Mouse (Mus musculus) embryonic facial prominence, embryonic 14.5 days (tissue): ENCODE measurements around the gene Orai1. TPM values are rescaled to one million over a fixed set of nuclear protein-coding genes. Genes with fewer than 3 reads are reported as not detected.

ENCODE experiments used
- ATAC-seq: fragments of 200-750 bp; cut with Nextera tagmentation; 2 replicates; pipeline ENCODE4 v1.8.0; 2017; ENCODE audit warnings: low read depth, moderate number of reproducible peaks, moderate TSS enrichment
- DNase-seq: peaks from one replicate; pipeline ENCODE4 v3.0.0-alpha.2; 2015; ENCODE audit warnings: low spot score
- H3K27ac ChIP-seq: fragments of 300-500 bp; sonication (generic); replicated peaks from 2 replicates; pipeline ENCODE4 v1.5.1; 2014; ENCODE audit warnings: low read depth, mild to moderate bottlenecking, low read length, moderate library complexity
- H3K27me3 ChIP-seq: fragments of 300-500 bp; sonication (generic); replicated peaks from 2 replicates; pipeline ENCODE4 v1.6.1; 2014; ENCODE audit warnings: low read length; ENCODE audit not compliant: control insufficient read depth, insufficient read depth
- H3K36me3 ChIP-seq: fragments of 300-500 bp; sonication (generic); 2 replicates; pipeline ENCODE4 v1.6.1; 2014; ENCODE audit warnings: low read length, mixed read lengths; ENCODE audit not compliant: control insufficient read depth, insufficient read depth
- H3K4me1 ChIP-seq: fragments of 300-500 bp; sonication (generic); 2 replicates; pipeline ENCODE4 v1.6.1; 2014; ENCODE audit warnings: antibody characterized with exemption, low read length; ENCODE audit not compliant: control insufficient read depth, insufficient read depth
- H3K4me2 ChIP-seq: fragments of 300-500 bp; sonication (generic); 2 replicates; pipeline ENCODE4 v1.6.1; 2014; ENCODE audit warnings: low read depth, mild to moderate bottlenecking, low read length, moderate library complexity, mixed read lengths
- H3K4me3 ChIP-seq: fragments of 300-500 bp; sonication (generic); 2 replicates; pipeline ENCODE4 v1.5.1; 2014; ENCODE audit warnings: low read depth, mild to moderate bottlenecking, low read length
- H3K9ac ChIP-seq: fragments of 300-500 bp; sonication (generic); 2 replicates; pipeline ENCODE4 v1.6.1; 2014; ENCODE audit warnings: low read depth, mild to moderate bottlenecking, low read length, moderate library complexity, mixed read lengths
- H3K9me3 ChIP-seq: fragments of 300-500 bp; sonication (generic); 2 replicates; pipeline ENCODE4 v1.6.1; 2016; ENCODE audit warnings: low read length; ENCODE audit not compliant: control insufficient read depth
- WGBS: fragments of 180-500 bp; shearing (Covaris S2); extraction: QIAGEN DNeasy Blood & Tissue Kit; methylation state at CpG from one replicate; pipeline ENCODE4 v1.1.7; 2014; 5-methylcytosine and 5-hydroxymethylcytosine counted together
- polyA plus RNA-seq: library from polyadenylated mRNA; unstranded; fragments of >200 nt; fragmentation: Nextera tagmentation; extraction: Ambion mirVana; gene quantifications from 2 replicates; pipeline ENCODE4 v1.2.1, GENCODE M21; 2014

The Orai1 gene
- polyA plus RNA-seq, 1 experiment from 2014 or later, result 20.8 TPM

GRCm38 (mm10) chr5:122984483-122984882 is 30.4 kb upstream of the Orai1 start:
- 82% methylated on average over 5 of the region's 5 CpGs for WGBS
- Histone ChIP-seq H3K9ac (no peak overlapping the region), H3K36me3 (no peaks in the 10 kb centered on the region; the same call in 1 of the 2 replicates), H3K9me3 (no peaks in the 10 kb centered on the region), H3K27ac (no peak overlapping the region), H3K4me3 (no peak overlapping the region), H3K4me1 (peaks cover 13% of the 10 kb centered on the region), H3K4me2 (no peak overlapping the region), H3K27me3 (0 out of 2 replicates have a peak, but pooled peaks cover 2% of the 10 kb centered on the region)
- ATAC-seq (no peak), DNase-seq (no peak)

- no peak overlapping the region for H3K27ac ChIP-seq
- 63% methylated on average over 3 of the region's 3 CpGs for WGBS
- H3K9ac ChIP-seq, result peak overlapping the region; percentile 7
These were observed 29.6 kb upstream of the Orai1 start for GRCm38 (mm10) chr5:122985276-122985675.

GRCm38 (mm10) chr5:122986091-122986493 is 28.8 kb upstream of the Orai1 start:
- Histone ChIP-seq H3K4me1 (peaks cover 19% of the 10 kb centered on the region), H3K27ac (no peak overlapping the region; the same call in 1 of the 2 replicates), H3K9ac (peak overlapping the region; percentile 7; the same call in 1 of the 2 replicates), H3K9me3 (no peaks in the 10 kb centered on the region), H3K36me3 (no peaks in the 10 kb centered on the region; the same call in 1 of the 2 replicates), H3K27me3 (0 out of 2 replicates have a peak, but pooled peaks cover 2% of the 10 kb centered on the region), H3K4me2 (no peak overlapping the region; the same call in 1 of the 2 replicates), H3K4me3 (no peak overlapping the region)
- DNase-seq (peak; percentile 12), ATAC-seq (no peak)
- WGBS, result 37% methylated on average over 8 of the region's 8 CpGs

More at GRCm38 (mm10) chr5:122985276-122985675, 29.6 kb upstream of the Orai1 start:
- H3K27me3 ChIP-seq, result 0 out of 2 replicates have a peak, but pooled peaks cover 2% of the 10 kb centered on the region
- no peaks in the 10 kb centered on the region for H3K9me3 ChIP-seq
- DNase-seq (no peak), ATAC-seq (no peak)
- no peaks in the 10 kb centered on the region; the same call in 1 of the 2 replicates for H3K36me3 ChIP-seq
- no peak overlapping the region for H3K4me2 ChIP-seq
- H3K4me3 ChIP-seq, result no peak overlapping the region
- H3K4me1 ChIP-seq, result peaks cover 13% of the 10 kb centered on the region

GRCm38 (mm10) chr5:122987211-122988020 is 27.5 kb upstream of the Orai1 start:
- H3K4me1 ChIP-seq, result peaks cover 20% of the 10 kb centered on the region
- 0 out of 2 replicates have a peak, but pooled peaks cover 2% of the 10 kb centered on the region for H3K27me3 ChIP-seq
- peak overlapping the region; percentile 99 for H3K4me2 ChIP-seq
- 3% methylated on average over 36 of the region's 39 CpGs for WGBS
- peak overlapping the region; percentile 83; the same call in 1 of the 2 replicates for H3K27ac ChIP-seq
- peak; percentile 61 for DNase-seq
- peak overlapping the region; percentile 84 for H3K9ac ChIP-seq
- H3K36me3 ChIP-seq, result no peaks in the 10 kb centered on the region; the same call in 1 of the 2 replicates
- no peaks in the 10 kb centered on the region for H3K9me3 ChIP-seq
- ATAC-seq, result peak; percentile 26
- H3K4me3 ChIP-seq, result peak overlapping the region; percentile 67

GRCm38 (mm10) chr5:122988021-122988751 is 26.7 kb upstream of the Orai1 start:
- Histone ChIP-seq H3K36me3 (no peaks in the 10 kb centered on the region), H3K27me3 (0 out of 2 replicates have a peak, but pooled peaks cover 2% of the 10 kb centered on the region), H3K9me3 (no peaks in the 10 kb centered on the region), H3K9ac (peak overlapping the region; percentile 84), H3K27ac (peak overlapping the region; percentile 83), H3K4me1 (peaks cover 20% of the 10 kb centered on the region), H3K4me2 (peak overlapping the region; percentile 99), H3K4me3 (peak overlapping the region; percentile 67)
- WGBS, result under 1% methylated on average over 40 of the region's 41 CpGs
- 0 out of 2 replicates have a peak, but pooled peaks have one; percentile 38 for ATAC-seq
- DNase-seq, result peak; percentile 64

- Histone ChIP-seq H3K4me3 (peak overlapping the region; percentile 67), H3K9ac (peak overlapping the region; percentile 84), H3K27me3 (0 out of 2 replicates have a peak, but pooled peaks cover 2% of the 10 kb centered on the region), H3K4me2 (peak overlapping the region; percentile 99), H3K27ac (peak overlapping the region; percentile 83), H3K4me1 (peaks cover 20% of the 10 kb centered on the region), H3K36me3 (no peaks in the 10 kb centered on the region), H3K9me3 (no peaks in the 10 kb centered on the region)
- 2% methylated on average over 35 of the region's 39 CpGs for WGBS
- DNase-seq (peak; percentile 82), ATAC-seq (peak; percentile 45)
These were observed 25.8 kb upstream of the Orai1 start for GRCm38 (mm10) chr5:122989001-122989525.

- ATAC-seq, result 0 out of 2 replicates have a peak, but pooled peaks have one; percentile 7
- H3K27ac ChIP-seq, result peak within 1 kb of the TSS; percentile 83
- no peaks in the 10 kb centered on the region for H3K36me3 ChIP-seq
- H3K4me2 ChIP-seq, result peak within 1 kb of the TSS; percentile 99
- DNase-seq, result no peak
- 0 out of 2 replicates have a peak, but pooled peaks cover 2% of the 10 kb centered on the region for H3K27me3 ChIP-seq
- H3K4me3 ChIP-seq, result peak within 1 kb of the TSS; percentile 67
- H3K9ac ChIP-seq, result peak within 1 kb of the TSS; percentile 84
- H3K9me3 ChIP-seq, result no peaks in the 10 kb centered on the region
- 5% methylated on average over 15 of the region's 15 CpGs for WGBS
- peaks cover 25% of the 10 kb centered on the region for H3K4me1 ChIP-seq
These were observed 25.1 kb upstream of the Orai1 start, which contains the start of gene Kdm2b for GRCm38 (mm10) chr5:122989551-122990330. TSS of gene Kdm2b (minus strand) at chr5:122989823.
